Mouse (Mus musculus): ENCODE results near the gene Nfe2.

DNA sequence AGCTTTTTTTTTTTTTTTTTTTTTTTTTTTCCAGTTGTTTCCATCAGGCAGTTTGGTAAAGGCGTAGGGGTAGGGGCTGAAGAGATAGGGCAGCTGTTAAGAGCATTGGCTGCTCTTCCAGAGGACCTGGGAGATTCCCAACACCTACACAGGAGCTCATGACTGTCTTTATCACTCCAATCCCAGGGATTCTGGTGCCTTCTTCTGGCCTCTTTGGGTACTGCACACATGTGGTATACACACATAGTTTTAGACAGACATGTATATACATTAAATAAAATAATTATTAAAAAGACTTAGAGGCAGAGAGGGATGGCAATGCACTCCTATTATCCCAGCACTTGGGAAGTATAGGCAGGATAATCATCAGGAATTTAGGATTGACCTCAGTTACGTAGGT is 35.2 kb upstream of the Nfe2 start:
- no peak for TF ChIP-seq CTCF (IDR thresholded peaks at IDR 0.05; ENCODE audit: control insufficient read depth, insufficient read depth, insufficient replicate concordance, low read depth, low read length)
- TF ChIP-seq POLR2A (IDR thresholded peaks at IDR 0.05; ENCODE audit: control insufficient read depth, low read depth, low read length) = no peak

Data from testis, adult 2 months (tissue).